Mouse (Mus musculus): Measurements from ENCODE around the gene Hykk.
"Not testable (repeated sequence)": the region's sequence is repeated elsewhere in the genome, so short reads cannot be mapped to it uniquely, and the experiment has no call there.

Hykk gene

DNA sequence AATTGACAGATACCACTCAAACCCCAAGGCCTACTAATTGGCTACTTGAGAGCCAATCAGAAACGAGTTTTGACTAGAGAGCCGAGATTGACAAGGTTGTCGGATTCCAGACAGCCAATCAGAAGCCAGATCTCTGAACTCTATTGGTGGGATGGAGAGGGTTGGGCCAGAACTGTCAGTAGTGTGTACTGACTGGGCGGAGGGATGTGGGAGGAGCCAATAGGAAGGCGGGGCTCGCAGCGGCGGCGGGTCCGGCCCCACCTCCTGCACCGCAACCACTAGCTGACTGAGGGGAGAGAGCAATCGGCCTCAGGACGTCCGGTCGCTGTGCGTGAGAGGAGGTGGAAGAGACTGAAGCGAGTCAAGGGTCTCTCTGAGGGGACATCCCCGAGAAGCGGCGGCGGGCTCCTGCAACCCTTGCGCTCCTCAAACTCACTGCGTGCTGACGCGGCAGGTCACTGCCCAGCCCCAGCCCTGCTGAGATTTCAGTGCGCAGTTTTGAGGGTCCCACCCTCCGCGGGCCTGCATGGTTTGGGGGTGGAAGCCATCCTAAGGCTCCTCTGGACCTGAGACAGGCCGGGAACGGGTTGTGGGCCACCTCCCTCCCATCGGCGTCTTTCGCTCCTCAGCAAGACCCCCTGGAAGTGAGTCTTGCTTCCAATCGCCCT lies at the start of gene Hykk:
TSS of gene Hykk (plus strand) at position 274 of the 668 bp plus-strand sequence.
- DNase-seq (ENCODE audit: low spot score): peak; percentile 54

DNA sequence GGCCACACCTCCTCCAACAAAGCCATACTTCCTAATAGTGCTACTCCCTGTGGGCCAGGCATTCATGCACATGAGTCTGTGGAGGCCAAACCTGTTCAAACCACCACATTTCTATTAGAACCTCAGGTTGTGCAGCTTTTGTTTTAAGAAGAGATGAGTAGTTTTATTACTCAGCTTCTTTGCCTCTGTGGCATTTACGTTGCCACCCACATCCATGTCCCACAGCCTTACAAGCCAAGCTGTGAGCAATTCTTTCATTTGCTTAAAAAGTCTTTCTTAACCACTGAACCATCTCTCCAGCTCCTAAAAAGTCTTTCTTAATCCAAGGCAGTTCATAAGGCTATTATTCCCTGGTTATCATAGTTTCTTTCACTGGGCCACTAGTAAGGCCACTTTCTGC lies 38.3 kb upstream of the Hykk start:
- DNase-seq (ENCODE audit: low spot score): no peak

DNA sequence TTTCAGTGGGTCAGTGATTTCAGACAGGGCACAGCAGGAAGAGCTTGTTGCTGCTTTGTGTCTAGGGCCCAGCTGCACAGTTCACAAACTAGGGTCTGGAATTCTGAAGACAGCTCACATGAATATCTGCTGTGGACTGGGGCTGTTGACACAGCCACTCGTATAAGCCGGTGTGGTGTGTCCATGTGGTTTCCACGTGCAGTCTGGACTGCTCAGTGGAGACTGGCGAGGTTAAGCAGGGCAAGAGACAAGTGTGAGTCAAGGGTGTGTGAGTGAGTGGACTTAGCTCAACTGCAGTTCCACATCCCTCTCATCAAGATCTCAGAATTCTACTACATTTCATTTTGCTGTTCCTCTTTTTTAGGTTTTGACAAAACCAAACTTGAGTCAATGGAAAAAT lies 25.0 kb upstream of the Hykk start:
- DNase-seq (ENCODE audit: low spot score): no peak

DNA sequence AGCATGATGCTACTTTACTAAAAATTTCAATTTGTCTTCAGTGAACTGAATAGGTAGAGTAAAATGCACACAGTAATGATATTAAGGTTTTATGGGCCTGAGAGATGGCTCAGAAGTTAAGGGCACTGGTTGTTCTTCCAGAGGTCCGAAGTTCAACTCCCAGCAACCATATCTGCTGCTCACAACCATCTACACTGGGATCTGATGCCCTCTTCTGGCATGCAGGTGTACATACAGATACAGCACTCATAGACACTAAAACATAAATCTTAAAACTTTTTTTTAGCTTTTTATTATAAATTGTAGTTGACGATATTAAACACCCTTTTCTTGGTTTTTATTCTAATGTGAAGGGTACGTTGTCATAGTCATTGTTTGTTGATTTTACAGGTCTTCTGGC lies 20.0 kb upstream of the Hykk start:
- no peak for DNase-seq (ENCODE audit: low spot score)

DNA sequence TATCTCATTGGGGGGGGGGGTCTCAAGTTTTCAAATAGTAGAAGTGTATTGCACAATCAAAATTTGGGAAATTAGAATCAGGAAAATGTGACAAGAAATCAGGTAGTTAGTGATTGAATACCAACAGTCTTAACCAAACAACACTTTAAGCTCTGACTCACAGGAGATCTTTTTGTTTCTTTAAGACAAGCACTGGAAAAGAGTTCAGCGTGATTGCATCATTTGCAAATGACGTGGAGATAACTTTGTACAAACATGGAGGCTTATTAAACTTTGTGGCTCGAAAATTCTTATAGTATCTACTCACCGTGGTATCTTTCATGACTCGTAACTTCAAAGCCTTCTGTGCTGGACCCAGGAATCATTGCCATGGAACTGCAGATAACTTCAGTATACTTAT lies 7.6 kb upstream of the Hykk start:
- no peak for DNase-seq (ENCODE audit: low spot score)

DNA sequence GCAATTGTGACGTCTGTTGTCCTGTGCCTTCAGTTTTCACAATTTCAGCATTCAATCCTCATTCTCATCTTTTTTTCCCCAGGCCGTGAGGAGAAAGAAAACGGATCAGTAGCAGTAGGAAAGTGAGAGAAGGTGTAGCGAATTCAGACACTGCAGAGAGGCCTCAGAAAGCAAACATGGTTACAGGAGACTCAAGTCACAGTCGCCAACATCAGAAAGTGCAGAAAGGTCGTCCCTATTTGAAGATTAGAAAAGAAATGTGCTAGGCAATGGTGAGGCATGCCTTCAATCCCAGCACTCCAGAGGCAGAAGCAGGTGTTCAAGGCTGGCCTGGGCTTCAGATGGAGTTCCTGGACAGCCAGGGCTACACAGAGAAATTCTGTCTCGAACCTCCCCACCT lies 1.5 kb upstream of the Hykk start:
- no peak for DNase-seq (ENCODE audit: low spot score)

DNA sequence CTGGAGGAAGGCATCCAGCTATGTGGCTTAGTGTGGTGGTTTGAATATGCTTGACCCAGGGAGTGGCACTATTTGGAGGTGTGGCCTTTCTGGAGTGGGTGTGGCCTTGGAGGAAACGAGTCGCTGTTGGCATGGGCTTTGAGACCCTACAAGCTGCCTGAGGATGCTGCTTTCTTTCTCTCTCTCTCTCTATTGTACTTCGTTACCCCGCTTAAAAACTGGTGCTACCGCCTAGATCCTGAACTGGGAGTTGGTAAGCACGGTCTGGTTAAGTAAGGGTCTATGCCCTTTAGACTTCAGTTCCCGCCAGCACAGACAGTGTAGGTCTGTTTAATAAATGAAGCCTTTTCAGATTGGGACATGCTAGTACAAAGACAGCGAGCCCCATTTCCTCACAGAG lies 682 bp upstream of the Hykk start:
- no peak for DNase-seq (ENCODE audit: low spot score)

DNA sequence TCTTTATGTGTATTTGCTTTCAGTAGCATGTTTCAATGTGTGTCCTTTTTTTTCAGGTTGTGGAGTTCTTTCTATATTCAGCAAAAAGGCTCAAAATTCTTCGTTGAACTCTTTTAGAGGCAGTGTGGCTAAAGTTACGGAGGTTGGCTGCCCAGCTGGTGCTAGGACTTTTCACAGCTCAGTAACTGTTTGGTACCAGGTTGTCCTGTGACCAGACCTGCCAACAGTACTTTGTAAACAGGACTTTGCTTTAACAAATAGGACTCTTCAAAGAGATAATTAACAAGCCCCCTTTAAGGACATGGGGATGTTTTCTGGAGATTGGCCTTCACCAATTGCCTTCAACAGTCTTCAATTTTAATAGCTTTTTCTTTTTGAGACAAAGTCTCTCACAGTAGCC lies 1.1 kb downstream of the Hykk start:
- no peak for DNase-seq (ENCODE audit: low spot score)

DNA sequence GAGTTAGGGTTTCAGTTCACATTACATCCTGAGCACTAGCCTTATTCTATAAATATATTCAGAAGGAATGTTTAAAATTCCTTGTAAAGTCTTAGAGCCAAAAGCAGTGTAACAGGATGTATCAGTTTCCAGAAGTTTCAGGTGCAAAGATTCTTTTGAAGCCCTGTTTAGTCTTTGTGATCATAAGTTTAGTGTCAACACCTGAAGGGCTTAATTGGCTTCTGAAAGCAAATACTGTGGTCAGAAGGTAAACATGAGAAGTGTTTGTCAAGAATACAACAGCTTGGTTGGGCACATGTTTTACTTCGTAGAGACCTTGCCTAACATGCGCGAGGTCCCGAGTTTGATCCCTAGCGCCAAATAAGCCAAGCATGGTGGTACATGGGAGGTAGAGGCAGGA lies 1.7 kb downstream of the Hykk start:
- no peak for DNase-seq (ENCODE audit: low spot score)

DNA sequence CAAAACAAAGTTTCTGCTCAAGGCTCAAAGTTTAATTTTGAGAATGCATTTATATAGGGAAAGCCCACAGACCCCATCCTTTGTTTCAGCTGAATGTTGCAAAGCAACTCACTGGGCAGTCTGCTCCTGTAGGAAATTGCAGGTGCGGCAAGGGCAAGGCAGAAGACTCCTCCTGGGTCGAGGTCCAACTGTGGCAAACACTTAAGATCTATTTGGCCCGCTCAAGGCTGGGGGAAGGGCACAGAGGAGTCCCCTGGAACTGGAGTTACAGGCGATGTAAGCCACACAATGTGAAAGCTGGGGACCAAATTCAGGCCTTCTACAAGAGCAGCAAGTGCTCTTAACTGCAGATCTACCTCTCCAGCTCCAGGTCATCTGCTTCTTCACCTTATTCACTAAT lies 2.9 kb downstream of the Hykk start:
- no peak for DNase-seq (ENCODE audit: low spot score)

DNA sequence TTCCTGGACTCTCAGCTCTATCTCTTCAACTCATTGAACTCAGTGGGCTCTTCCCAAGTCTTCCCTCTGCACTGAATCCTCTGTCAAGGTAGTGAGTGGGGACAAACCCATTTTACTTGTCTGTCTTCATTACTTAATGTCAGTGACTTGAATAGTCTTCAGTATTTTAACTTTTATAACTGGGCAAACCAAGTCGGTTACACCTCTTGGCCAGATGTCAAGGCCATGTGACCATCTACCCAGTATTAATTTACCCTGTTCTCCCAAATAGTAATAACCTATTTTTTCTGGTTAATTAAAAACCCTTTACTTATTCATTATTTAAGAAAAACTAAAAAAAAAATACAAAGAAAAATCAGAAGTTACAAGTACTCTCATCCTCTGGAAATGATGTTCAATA lies 13.7 kb downstream of the Hykk start:
- no peak for DNase-seq (ENCODE audit: low spot score)

DNA sequence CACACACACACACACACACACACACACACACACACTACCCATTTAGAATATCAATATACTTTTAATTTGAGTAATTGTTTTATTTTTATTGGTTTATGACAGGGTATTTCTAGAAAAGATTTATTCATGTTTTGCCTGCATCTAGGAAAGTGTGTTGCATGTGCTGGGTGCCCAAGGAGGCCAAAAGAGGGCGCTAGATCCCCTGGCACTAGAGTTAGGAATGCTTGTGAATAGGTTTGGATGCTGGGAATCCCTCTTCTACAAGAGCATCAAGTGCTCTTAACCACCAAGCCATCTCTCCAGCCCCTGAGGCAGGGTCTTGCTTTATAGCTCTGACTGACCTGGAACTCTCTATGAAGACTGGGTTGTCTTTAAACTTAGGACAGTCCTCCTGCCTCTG lies 14.7 kb downstream of the Hykk start:
- no peak for DNase-seq (ENCODE audit: low spot score)

DNA sequence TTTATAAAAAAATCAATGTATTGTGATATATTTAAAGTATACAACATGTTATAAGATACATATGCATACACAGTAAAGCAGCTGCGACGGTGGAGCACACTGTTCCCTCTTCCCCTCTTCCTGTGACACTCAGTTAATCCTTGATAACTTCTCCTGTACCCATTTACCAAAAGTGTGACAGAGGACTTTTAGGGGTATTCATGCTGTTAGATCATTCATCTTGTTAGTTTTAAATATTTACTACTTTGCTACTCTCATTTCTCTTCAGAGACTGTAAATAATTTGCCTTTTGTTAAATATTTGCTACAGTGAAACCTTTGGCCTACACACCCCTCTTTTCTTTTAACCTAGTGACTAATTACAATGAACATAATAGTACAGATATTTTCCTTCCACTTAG lies 15.3 kb downstream of the Hykk start:
- no peak for DNase-seq (ENCODE audit: low spot score)

DNA sequence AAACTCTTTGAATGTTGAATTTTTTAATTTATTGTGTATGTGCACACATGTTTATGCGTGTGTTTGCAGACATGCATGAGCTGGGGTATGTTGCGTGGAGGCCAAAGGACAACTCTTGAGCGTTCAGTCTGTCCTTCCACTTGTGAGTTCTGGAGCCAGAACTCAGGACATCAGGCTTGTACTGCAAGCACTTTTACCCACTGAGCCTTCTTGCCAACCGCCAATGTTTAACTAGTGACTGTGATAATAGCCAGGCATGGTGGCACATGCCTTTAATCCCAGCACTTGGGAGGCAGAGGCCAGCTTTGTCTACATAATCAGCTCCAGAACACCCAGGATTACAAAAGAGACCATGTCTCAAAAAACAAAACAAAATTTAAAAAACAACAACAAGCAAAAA lies 25.0 kb downstream of the Hykk start:
- DNase-seq (ENCODE audit: low spot score): no peak

DNA sequence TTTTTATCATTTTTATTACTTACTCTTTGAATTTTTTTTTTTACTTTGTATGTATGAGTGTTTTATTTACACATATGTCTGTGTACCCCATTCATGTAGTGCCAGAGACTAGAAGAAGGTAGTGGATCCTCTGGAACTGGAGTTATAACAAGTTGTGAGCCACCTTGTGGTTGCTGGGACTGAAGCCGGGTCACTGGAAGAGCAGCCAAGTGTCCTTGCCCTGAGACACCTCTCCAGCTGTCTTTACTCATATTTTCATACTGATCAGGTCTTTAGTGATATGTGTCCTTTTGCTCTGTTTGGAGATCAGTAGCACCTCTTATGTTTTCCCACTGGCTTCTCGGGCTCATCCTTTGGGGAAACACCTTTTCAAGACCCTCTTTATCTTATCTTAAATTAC lies 27.4 kb downstream of the Hykk start:
- no peak for DNase-seq (ENCODE audit: low spot score)

DNA sequence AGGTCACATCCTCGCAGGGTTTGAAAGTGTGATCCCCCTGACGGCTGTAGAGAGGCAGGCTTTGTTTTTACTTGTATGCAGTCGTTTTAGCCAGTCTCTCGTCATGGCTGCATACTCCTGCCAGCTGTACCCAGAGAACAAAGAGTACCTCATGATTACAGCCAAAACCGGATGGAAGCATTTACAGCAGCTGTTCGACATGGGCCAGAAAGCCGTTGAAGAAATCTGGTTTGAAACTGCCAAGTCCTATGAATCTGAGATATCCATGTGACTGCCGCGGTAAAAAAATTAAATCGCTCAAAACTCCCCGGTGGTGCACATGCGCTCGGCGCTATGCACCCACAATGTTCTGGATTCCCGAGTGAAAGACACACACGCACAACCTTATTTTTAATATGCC lies 29.2 kb downstream of the Hykk start:
- DNase-seq (ENCODE audit: low spot score): no peak

DNA sequence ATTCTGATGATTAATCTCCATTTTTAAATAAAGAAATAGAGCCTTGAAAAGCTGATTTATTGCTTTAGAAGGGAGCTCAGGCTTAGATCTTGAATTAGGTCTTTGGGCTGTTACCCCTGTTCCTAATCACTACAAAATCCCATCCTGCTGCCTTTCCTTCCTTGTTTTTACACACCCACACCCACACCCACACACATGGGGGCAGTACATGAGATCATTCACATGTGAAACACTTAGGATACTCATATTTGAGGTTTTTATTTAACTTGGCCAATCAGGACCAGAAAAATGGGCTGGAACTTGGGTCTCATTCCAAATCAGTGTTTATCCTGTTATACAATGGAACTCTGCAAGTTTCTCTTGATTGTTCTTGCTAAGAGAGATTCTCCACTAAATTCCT lies 32.4 kb downstream of the Hykk start:
- DNase-seq (ENCODE audit: low spot score): no peak

DNA sequence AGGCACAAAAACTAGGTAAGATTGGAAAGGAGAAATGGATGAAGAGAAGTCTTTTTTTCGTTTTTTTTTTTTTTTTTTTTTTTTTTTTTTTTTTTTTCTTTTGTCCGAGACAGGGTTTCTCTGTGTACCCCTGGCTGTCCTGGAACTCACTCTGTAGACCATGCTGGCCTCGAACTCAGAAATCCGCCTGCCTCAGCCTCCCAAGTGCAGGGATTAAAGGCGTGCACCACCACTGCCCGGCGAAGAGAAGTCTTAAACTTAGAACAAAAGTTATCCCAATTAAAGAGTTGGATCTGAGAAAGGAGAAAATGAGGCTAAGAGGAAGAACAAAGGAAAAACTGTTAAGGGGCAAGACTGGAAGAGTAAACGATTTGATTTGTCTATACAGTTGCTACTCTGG lies 33.1 kb downstream of the Hykk start:
- not testable (repeated sequence) for DNase-seq (ENCODE audit: low spot score)

DNA sequence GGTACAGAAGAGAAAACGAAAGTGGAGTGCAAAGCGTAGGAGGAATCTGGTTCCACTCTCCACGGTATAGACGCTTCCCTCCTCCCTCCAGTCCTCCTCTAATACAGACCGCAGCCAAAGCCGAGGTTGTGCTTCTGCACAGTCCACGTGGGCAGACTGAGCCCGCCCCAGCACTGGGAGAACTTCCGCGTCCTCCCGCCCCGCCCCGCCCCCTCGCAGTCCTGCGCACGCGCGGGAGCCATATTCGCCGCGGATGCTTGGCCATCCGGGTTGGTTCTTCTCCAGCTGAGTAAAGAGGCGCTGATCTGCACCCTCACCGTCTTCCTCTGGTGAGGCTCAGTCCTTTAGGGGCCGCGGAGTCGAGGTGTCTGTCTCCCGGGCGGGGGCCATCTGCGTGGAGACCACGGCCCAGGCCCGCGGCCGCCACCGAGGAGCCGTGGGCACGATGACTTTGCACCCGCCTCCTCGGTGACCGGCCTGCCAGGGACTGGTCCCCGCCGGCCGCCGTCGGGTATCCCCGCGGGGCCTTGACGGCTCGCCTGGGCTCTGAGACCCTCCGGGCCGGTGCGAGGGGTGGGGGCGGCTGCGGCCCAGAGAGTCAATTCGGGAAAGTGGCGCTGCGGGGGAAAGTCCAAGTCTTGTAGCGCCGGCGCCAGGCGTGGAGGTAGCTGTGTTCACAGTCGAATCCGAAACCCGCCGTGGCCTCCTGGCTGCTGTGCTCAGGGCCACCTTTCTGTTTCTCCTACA lies 33.7 kb downstream of the Hykk start, which contains the start of the genes Psma4 and AY074887:
TSS of gene Psma4 (plus strand) at position 216 of the 747 bp plus-strand sequence.
TSS of gene AY074887 (minus strand) at position 424 of the 747 bp plus-strand sequence.
- peak; percentile 85 for DNase-seq (ENCODE audit: low spot score)

DNA sequence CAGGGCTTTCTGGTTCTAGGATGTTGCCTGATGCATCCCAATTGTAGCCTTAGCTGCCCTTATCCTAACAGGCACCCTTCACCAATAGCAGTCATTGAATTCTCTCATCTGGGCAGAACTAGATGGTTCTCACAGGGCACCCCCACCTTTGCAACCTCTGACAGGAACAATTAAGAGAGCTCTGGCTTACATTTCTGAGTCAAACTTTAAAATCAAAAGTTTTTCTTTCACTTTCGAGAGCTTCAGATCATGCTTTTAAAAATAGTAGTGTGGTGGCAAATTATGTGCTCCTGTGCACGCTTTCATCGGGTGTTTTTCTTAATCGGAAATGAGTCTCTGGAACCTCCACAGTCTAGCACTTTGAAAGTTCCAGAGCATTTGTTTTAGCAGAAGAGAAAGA lies 44.0 kb downstream of the Hykk start:
- no peak for DNase-seq (ENCODE audit: low spot score)

DNA sequence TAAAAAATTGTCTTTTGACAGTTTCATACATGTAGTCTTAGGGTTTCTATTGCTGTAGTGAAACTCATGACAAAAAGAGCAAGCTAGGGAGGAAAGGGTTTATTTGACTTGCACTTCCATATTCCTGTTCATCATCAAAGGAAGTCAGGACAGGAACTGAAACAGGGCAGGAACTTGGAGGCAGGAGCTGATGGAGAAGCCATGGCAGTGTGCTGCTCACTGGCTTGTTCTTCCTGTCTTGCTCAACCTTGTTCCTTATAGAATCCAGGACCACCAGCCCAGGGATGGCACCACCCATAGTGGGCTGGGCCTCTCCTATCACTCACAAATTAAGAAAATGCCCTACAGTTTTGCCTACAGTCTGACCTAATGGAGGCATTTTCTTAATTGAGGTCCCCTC lies 46.6 kb downstream of the Hykk start:
- DNase-seq (ENCODE audit: low spot score): no peak

DNA sequence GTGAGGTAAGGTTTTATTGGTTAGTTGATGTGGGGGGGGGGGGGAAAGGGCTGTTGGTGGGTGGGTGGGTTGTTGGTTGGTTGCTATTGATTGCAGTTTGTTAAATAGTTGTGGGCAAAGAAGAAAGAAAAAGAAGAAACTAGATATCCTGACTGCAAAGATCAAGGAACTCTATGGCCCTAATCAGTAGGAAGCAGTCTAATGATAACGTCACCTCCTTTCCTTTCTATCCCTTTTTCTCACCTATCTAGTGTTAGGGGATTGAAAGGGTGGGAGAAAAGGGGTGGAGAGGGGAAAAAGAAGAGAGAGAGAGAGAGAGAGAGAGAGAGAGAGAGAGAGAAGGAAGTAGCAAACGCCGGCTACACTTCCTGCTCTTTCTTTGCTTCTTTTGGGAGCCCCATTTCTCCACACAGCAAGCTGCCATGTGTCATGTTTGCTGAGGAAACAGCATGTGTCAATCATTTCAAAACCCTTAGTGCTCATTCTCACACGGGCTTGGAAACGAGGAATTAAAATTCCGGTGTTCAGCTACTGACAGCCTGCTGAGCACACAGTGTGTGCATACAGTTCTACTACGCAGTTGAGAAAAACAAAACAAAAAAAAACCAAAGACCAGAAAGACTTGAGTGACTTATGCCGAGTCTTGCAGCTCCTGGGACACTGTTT lies 53.0 kb downstream of the Hykk start:
- no peak for DNase-seq (ENCODE audit: low spot score)

DNA sequence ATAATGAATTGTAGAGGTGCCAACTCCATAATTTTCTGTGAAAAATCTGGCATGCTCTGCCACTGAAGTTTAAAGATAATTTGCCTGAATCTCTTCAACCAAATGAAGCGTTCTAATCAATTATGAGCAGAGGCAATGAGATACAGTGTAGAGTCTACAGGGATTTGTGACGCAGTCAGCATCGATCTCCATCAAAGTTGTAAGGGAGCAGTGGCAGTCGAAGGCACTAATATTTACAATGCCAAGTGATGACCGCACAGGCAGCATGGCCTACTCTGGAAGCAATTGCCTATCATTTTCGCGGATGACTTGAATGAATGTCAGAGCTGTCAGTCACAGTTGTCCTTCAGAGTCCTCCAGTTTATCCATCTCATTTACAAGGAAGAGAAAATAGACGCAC lies 63.6 kb downstream of the Hykk start, which contains the start of gene Chrna5:
TSS of gene Chrna5 (plus strand) at position 207 of the 400 bp plus-strand sequence.
- DNase-seq (ENCODE audit: low spot score): no peak
